Mouse (Mus musculus): ENCODE measurements around the gene Mlxip. TPM values are rescaled to one million over a fixed set of nuclear protein-coding genes. Genes with fewer than 3 reads are reported as not detected.

Gene Mlxip
- 15.7 and 17.1 TPM in 2 replicates for polyA plus RNA-seq (2015; fragmentation: Nextera tagmentation; extraction: Ambion mirVana)

DNA sequence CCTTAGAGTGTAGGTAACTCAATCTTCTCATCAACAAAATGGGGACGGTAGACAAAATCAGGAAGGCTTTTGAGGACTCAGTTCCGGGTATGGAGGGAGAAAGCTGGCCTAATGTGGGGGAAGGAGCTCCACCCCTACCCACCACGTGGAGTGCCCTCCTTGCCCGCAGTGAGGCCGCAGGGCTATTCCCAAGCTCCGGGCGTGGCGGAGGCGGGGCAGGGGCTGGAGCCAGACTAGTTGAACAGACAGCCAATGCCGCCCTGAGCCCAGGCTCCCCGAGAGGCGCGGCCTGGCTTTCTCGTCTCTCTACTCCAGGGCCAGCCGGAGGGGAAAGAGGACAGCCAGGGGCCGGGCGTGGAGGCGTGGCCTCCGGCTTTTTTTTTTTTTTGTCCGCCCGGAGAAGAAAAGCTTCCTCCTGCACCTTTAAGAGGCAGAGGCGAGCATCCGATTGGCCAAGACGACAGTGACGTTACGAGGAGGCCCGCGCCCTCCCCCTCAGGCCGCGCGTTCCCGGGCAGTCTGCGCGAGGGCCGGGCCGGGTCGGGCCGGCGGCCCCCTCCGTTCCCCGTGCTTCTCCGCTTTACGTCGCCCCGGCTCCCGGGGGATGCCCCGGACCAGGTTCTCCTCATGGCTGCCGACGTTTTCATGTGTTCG is at the start of gene Mlxip:
TSS of gene Mlxip (plus strand) at position 496 of the 654 bp plus-strand sequence.

GRCm38 (mm10) chr5:123489112-123489785 is 94.7 kb downstream of the Mlxip start, which contains the start of the genes Lrrc43 and Il31:
Lrrc43 (plus strand) TSS chr5:123489305.
Il31 (minus strand) TSS chr5:123489489.

Other genes starting within 250 kb of the Mlxip start
- gene Psmd9, start 225.4 kb upstream of the Mlxip start, polyA plus RNA-seq (2015; fragmentation: Nextera tagmentation; extraction: Ambion mirVana) = 75.8 and 76.3 TPM in 2 replicates
- not detected in 2 replicates for gene Hpd, start 212.1 kb upstream of the Mlxip start, polyA plus RNA-seq (2015; fragmentation: Nextera tagmentation; extraction: Ambion mirVana)
- gene Wdr66, start 142.7 kb upstream of the Mlxip start, polyA plus RNA-seq (2015; fragmentation: Nextera tagmentation; extraction: Ambion mirVana) = 0.97 and 1.4 TPM in 2 replicates
- gene Bcl7a, start 51.0 kb upstream of the Mlxip start, polyA plus RNA-seq (2015; fragmentation: Nextera tagmentation; extraction: Ambion mirVana) = 21.6 and 23.0 TPM in 2 replicates
- gene Lrrc43, start 94.5 kb downstream of the Mlxip start, polyA plus RNA-seq (2015; fragmentation: Nextera tagmentation; extraction: Ambion mirVana) = 1.3 and 1.6 TPM in 2 replicates
- gene Il31, start 94.7 kb downstream of the Mlxip start, polyA plus RNA-seq (2015; fragmentation: Nextera tagmentation; extraction: Ambion mirVana) = not detected in 2 replicates
- 1.1 and 1.6 TPM in 2 replicates for gene B3gnt4, start 115.7 kb downstream of the Mlxip start, polyA plus RNA-seq (2015; fragmentation: Nextera tagmentation; extraction: Ambion mirVana)
- 87.9 and 97.2 TPM in 2 replicates for gene Diablo, start 129.4 kb downstream of the Mlxip start, polyA plus RNA-seq (2015; fragmentation: Nextera tagmentation; extraction: Ambion mirVana)
- 0.28 and 2.2 TPM in 2 replicates for gene Gm49027, start 130.7 kb downstream of the Mlxip start, polyA plus RNA-seq (2015; fragmentation: Nextera tagmentation; extraction: Ambion mirVana)
- gene Vps33a, start 178.2 kb downstream of the Mlxip start, polyA plus RNA-seq (2015; fragmentation: Nextera tagmentation; extraction: Ambion mirVana) = 26.4 and 29.9 TPM in 2 replicates